Mouse (Mus musculus): ENCODE measurements at regions not wholly inside any gene's neighbourhood (a gene's known extent, or its start where the extent isn't known, plus 50 kb on each side); places are given as distances from the start of the nearest gene placed in this dataset.

DNA sequence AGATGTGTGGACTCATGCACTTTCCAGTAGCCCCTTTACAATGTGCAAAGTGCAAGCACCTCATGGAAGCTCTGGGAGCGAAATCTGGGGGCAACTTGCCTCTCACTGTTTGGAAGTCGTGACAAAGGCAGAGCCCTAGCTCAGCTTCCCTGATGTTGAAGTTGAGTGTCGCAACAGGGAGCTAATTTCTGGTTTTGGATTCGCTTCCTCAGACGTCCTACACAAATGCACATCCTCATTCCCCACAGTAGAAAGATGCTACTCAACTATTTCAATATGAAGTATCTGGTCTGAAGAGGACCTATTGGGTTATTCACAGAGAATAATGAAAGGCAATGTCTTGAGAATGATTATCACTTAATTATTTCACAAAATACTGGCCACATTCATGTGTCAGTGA is 331.3 kb downstream of the Adgrl2 start:
- no peak for DNase-seq (ENCODE audit: low read depth, low spot score)

DNA sequence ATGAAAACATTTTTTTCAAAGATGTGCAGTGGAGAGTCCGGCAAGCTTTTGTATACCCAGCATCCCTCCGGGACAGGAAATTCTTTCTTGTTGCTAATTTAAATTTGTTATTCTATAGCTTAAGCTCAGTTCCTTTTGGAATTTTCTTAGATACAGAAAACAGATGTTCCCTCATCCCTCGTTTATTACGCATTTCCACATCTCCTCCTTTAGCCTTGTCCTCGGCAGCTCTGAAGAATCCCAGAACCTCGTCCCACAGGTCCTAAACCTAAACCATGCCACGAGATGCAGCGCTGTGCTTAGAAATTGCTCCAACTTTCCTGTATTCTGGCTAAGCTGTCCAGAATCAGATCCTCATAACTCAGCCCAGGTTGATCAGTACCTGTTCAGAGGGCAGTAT is 332.0 kb downstream of the Adgrl2 start:
- no peak for DNase-seq (ENCODE audit: low read depth, low spot score)

DNA sequence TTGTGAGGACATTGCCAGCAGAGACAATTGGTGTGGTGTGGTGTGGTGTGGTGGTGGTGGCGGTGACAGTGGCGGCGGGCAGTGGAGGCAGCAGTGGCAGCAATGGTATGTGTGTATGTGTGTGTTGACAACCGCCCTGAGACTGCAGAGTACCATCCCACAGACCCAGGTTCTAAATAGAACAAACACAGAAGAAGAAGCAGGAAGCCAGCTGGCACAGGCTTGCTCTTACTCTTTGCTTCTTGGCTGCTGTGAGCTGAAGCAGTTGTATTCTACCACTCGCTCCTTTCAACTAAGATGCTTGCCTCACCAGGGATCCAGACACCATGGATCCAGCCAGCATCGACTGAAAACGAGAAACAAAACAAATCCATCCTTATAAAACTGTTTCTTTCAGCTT is 334.2 kb downstream of the Adgrl2 start:
- no peak for DNase-seq (ENCODE audit: low read depth, low spot score)

DNA sequence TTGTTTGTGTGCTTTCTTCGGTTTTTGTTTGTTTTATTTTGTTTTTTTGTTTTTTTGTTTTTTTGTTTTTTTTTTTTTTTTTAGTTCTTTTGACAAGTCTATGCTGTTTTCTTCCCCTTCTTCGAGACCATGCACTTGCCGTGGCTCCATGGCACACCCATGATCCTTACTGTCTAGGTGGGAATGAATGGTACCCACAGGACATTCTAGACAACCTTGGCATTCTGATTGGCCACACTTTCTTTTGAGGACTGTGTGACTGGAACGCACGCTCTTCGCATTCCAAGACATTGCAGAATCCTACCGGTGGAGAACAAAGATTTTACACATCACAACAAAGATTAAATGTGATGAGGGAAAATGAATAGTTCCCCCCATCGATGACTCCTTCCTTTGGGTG is 340.1 kb downstream of the Adgrl2 start:
- no peak for DNase-seq (ENCODE audit: low read depth, low spot score)

DNA sequence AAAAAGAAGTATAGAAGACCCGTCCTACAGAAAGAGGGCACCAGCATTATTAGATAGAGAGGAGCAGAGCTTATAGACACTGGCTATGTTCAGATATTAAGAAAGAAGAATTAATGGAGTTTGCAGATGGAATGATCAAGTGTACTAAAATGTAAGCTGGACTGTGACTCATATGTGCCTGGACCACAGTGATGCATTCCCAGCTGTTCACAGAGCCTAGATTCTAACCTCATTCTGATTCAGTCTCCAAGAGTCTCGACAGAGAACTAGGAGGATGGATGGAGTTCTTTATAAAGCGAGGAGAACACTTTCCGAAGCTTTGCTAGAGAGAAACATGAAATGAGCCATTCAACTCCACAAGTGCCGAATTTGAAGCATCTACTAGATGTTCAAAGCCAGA is 345.4 kb downstream of the Adgrl2 start:
- DNase-seq (ENCODE audit: low read depth, low spot score): no peak

DNA sequence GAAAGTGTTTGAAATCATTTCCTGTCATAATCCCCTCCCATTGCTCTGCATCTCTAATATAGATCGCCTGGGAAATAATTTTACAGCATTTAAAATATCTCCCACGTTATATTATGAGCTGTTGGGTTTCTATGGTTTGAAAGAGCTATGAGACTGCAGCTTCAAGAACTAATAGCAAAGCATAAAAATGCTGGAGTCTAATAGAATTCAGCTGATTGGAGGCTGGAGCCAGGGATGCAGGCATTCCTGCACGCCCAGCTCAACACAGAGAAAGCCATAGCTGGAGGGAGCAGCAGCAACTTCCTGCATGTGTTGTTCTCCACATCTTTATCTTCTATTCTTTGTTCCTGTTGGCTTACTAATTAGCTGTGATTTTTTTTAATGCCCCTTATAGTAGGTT is 348.8 kb downstream of the Adgrl2 start:
- no peak for DNase-seq (ENCODE audit: low read depth, low spot score)

DNA sequence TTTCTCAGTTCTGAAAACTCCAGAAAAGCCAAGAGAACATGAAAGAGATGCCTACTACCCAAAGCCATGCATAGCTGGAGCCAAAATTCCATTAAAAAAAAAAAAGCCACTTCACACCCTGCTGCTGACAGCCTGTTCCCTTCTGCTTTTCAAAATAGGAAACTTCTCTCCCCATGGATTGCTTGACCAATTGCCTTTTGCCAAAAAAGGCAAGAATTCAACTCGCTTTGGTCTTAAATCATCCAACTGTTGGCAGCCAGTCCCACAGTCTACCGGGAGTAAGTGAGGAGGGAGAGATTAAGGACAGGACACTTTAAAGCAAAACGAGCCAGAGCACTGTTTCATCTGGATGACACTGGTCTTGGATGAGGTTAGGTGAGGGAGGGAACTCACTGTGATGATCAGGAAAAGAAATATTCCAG is 349.7 kb downstream of the Adgrl2 start:
- DNase-seq (ENCODE audit: low read depth, low spot score): no peak

DNA sequence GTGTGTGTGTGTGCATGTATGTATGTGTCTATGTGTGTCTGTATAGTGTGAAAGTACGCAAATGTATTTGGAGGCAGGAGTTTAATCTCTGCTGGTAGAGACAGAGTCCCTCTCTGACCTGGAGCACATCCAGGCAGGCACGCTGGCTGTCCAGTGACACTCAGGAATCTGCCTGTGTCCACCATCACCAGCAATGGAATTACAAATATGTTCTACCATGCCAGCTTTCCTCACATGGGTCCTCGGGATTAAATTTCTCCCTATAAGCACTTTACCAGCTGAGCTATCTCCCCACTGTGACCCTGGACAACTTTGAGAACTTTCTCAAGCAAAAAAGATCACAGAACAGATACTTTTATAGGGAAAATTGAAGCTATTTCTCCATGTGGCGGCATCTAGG is 355.3 kb downstream of the Adgrl2 start:
- no peak for DNase-seq (ENCODE audit: low read depth, low spot score)

DNA sequence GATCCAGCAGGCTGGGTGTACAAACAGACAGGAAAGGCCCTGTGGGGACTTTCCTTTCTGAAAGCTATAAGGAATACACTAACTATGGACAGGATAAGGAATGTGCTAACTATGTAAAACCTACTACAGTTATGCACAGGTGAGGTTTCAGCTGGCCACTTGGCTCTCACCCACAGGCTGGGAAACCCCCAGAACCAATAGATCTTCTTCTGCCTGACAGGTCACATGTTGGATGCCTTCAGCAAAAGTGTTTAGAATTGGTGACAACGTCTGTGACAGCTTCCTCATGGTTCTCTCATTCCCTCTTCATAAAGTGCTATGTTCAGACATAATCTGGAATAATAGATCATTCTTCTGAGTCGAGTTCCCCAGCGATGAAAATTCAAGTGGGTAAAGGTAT is 356.0 kb downstream of the Adgrl2 start:
- no peak for DNase-seq (ENCODE audit: low read depth, low spot score)

DNA sequence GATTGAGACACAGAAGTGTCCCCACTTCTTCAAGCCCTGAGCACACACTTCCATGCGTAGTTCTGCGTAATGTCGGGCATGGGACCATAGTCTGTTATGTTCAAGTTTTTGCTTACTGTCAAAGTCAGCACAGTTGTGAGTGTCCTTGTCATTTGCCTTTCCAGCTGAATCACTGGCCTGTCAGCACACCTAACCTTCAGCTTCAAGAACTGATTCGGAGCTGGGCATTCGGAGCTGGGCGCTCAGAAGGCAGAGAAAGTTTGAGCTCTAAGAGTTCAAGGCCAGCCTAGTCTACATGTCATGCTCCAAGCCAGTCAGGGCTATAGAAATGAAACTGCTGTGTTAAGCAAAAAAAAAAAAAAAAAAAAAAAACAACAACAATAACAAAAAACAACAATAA is 357.1 kb downstream of the Adgrl2 start:
- DNase-seq (ENCODE audit: low read depth, low spot score): no peak

DNA sequence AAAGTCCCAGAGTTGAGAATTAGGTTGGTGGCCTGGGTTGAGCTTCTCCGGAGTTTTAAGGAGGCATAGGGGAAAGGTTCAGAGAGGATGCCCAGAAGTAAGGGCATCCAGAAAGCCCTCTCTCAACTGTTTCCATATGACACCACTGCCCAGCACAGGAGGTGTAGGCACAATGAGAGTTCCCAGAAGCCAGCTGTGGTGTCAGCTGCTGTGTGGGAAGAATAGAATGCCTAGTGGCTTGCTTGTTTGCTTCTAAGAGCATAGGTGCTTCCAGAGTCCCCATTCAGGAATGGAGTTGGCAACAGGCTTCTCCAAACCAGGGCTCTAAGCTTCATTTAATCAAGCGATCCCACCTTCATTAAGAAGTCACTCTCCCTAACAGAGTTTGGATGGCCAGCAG is 357.9 kb downstream of the Adgrl2 start:
- no peak for DNase-seq (ENCODE audit: low read depth, low spot score)

DNA sequence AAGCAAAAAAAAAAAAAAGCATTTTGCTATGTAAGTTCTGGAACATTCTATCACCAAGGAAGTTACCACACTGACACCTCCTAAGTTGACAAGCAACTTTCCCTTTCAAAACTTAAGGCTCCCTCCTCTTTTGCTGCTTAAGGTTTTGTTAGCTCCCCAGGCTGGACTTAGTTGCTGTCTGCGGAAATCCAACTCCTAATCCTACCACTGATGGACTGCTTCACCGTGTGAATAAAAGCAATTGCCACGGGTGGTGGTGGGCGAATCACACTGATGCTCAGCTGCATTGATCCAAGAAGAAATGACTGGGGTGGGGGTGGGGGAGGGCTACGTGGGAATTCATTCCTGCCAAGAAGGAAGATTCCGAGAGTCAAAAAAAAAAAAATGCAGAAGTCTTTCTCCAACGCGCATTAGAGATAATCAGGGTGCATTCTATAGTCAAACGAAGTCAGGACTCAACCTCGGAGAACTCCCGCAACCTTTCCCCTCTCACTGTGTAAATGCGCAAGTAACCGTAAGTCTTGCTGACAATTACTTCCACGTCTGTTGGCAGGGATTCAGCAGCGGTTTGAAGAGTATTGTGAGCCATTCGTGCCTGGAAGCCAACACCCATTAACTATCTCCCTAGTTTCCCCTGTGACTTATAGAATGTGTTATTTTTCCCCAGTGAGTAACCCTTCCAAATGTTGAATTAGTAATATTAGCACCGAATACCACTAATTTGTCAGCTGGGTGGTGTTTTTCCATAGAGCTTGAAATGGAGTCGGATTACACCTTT is 358.8 kb downstream of the Adgrl2 start:
- no peak for DNase-seq (ENCODE audit: low read depth, low spot score)

DNA sequence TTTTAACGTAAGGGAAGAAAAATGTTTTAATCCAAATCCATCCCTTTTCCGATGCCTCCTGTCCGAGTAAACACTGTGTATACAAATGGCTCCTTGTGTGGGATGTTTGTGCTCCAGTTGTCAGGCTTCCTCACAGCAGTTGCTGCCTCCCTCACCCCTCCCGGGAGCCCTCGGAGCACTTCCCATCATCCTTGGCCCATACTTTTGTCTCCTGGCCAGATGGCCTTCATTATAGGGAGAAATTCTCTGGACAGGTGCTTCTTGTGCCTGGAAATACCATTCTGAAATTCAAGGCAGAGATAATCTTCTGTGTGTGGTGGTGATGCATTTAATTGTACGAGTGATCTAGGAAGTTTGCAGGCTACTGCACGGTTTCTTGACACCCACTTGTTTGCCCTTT is 359.5 kb downstream of the Adgrl2 start:
- no peak for DNase-seq (ENCODE audit: low read depth, low spot score)

DNA sequence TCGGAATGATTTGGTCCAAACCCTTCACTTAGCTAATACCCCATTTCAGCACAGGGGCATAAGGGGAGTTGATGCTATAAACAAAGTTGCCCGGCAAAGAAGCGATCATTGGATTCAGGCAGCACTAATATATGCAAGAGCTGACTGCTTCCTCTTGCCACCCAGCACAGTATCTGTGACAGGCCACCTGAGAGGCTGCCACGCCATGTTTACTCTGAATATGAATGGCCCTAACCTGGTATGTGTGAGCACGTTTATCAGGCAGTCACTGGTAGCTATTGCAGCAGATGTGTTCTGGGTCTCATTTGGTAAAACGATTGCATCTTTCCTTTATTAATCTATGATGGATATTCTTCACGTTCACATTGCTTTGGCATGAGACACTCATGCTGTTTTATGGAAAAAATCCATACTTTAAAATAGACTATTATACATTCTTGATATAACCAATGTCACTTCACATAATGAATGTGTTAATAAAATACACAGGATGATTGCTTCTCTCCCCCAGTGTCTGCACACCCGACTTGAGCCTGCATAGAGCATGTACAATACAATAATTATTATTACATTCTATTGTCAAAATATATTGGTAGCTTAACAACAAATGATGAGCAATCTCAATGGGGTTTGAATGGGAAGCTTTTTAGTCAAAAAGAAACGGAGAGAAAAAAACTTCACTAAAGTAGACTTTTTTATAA is 375.2 kb downstream of the Adgrl2 start:
- no peak for DNase-seq (ENCODE audit: low read depth, low spot score)

DNA sequence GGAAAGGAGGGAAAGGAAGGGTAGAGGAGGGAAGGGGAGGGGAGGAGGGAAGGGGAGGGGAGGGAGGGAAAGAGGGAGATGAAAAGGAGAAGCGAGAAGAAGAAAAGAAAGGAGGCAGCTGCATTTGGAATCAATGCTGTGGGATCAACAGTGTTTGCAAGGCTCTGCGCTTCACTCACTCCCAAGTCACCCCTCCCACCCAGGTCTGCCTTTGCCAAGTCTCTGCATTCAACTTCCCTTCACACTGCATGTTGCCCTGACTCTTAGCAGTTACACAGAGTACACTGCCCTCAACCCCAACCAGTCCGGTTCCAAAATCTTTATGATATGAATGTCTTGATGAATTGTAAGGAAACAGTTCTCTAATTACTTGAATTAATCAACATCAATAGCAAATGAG is 376.9 kb downstream of the Adgrl2 start:
- no peak for DNase-seq (ENCODE audit: low read depth, low spot score)

DNA sequence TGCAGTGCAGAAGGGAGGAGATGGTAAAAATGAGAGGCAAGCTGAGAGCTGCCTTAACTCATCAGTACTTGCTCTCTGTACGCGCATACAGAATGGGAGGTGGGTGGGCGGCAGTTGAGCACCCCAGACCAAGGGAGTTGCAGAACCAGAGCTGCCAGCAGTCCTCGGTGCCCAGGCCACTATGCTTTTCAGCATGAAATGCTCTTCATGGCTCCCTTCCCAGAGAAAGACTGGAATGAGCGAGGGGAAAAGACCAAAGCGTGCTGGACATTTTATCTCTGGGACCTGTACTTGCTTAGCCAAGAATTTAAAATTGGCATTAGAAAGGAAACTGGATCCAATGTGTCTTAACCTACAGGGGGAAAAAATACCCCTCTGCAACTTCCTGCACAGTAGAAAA is 387.1 kb downstream of the Adgrl2 start:
- DNase-seq (ENCODE audit: low read depth, low spot score): no peak

DNA sequence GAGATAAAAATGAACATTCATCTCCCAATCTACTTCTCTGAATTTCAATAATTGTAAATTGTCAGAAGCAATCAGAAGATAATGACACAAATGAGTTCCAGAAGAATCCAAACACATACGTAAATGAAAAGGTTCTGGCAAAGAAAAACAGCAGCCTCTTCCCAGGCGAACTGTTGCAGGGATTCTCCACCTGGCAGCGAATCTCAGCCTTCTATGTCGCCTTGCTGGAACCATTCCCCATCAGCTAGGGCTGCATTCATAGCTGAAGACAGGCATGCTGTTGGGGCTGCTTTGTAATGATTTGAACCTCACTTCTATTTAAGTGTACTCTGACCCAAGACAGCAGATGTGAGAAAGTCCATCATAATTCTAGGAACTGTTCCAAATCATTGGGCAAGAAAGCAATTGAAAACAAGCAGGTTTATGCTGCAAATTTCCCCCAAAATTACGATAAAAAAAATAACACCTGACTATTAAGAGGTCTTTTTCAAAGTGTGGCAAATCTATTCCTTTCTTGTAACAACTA is 387.6 kb downstream of the Adgrl2 start:
- DNase-seq (ENCODE audit: low read depth, low spot score): no peak

DNA sequence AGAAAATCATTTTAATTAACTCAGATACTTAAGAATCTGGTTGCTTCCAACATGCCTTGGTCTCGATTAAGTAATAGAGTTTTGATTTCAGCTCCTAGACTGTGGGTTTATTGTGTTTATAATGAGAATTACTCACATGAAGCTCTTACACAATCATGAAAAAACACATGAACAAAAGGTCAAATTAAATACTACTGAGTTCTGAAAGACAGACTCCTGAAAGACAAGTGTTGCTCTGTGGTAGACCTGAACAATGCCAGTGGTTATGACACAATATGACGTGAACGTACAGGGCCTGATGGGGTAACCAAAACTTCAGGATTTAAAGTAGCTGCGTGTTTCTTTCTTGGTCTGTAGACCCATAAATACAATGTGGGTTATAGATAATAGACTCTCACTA is 394.8 kb downstream of the Adgrl2 start:
- DNase-seq (ENCODE audit: low read depth, low spot score): no peak

DNA sequence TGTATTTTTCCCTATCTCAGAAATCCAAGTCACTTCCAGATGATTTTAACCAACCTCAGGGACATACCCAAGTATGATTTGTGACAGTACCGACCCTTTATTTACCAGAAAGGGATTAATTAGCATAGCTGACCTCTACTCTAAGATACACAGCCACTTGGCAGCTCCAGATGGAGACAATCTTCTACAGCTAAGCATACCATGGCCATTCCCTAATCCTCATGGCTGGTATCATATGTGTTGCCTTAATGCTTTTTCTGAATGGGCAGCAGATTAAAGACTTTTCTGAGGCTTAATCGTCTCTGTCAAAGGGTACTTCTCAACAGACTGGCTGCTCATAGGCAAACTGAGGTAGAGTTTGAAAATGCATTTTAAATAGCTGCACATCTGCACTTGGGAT is 400.8 kb downstream of the Adgrl2 start:
- no peak for DNase-seq (ENCODE audit: low read depth, low spot score)

DNA sequence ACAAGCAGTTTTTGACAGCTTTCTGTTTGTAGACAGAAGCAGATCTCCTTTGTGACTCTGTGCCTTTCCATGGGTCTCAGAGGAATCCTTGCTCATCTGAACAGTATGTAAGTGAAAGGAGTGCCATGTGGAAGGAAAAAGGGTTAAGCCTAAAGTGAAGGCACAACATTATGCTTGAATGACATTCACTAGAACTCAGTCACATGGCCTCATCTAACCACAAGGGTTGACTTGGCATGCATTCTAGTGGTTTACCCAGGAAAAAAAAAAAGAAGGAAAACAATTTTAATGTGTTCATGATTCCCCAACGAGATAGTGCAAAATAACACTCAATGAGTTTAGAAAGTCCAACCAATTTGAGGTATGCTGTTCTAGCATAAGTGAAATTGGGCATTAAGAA is 414.6 kb downstream of the Adgrl2 start:
- DNase-seq (ENCODE audit: low read depth, low spot score): no peak

DNA sequence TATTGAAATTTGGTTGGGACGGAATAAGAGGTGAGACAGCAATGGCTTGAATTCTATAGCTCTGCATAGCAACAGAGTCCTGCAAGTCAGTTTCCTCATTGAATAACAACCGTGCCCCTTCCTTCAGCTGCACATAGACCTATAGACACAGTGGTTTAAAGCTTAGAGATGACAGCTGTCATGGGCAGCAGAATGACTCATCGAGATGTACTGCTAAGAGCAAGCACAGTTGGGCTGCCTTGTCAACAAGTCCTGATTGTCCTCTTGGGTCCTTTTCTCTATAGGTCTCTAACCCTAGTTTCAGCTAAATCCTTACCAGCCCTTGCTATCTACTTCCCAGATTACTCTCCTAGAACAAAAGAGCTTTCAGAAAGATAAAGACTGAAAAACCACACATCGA is 417.9 kb downstream of the Adgrl2 start:
- no peak for DNase-seq (ENCODE audit: low read depth, low spot score)

DNA sequence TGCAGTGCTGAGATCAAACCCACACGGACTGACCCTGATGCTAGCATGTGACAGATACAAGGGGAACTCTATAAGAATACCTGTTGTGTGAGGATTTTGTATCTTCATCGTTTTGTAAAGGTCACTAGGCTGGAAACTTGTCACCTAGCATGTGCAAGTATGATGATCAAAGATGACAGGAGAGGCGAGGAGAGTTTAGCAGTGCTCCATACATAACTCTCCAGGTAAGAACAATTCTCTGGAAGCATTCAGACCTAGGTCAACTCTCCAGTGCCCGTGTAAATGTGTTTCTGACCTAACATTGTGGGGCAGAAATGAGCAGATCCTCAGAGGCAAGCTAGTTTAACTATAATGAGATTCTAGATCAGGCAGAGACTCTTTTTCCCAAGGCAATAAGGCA is 425.6 kb downstream of the Adgrl2 start:
- DNase-seq (ENCODE audit: low read depth, low spot score): no peak

DNA sequence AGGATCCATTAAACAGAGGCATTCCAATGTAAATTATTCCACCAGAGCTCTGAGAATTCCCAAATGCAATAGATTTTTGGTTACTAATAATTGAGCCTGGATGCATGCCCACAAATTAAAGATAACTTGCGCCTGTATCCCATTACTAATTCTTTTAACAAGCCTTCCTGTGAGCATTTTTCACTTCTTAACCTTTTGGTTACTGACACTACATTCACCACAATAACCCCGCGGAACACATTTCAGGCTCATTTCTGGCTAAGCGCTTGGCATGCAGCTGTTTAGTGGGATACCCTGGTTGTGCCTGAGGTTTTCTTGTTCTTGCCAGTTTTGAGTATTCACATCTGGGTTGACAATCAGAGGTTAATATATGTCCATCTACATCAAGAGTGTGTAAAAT is 429.1 kb downstream of the Adgrl2 start:
- DNase-seq (ENCODE audit: low read depth, low spot score): no peak
